Mouse (Mus musculus): ENCODE data around the gene Rnf26.
"Not testable (repeated sequence)": the region's sequence is repeated elsewhere in the genome, so short reads cannot be mapped to it uniquely, and the experiment has no call there.

The Rnf26 gene

GRCm38 (mm10) chr9:44125026-44125425 lies 11.7 kb upstream of the Rnf26 start:
- DNase-seq (ENCODE audit: low read depth), result no peak

DNA sequence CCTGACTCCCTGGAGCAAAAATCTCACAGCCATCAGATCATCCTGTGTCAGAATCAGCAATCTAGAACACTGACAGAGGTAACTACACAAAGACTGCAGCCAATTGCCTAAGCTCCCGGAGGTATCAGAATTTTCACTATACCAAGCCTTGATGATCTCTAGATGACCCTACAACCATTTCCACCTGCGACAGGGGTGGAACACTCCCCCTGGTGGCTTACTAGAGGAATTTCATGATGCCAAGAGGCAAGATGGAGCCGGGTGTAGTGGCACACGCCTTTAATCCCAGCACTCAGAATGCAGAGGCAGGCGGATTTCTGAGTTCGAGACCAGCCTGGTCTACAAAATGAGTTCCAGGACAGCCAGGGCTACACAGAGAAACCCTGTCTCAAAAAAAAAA lies 11.0 kb upstream of the Rnf26 start:
- no peak for DNase-seq (ENCODE audit: low read depth)

DNA sequence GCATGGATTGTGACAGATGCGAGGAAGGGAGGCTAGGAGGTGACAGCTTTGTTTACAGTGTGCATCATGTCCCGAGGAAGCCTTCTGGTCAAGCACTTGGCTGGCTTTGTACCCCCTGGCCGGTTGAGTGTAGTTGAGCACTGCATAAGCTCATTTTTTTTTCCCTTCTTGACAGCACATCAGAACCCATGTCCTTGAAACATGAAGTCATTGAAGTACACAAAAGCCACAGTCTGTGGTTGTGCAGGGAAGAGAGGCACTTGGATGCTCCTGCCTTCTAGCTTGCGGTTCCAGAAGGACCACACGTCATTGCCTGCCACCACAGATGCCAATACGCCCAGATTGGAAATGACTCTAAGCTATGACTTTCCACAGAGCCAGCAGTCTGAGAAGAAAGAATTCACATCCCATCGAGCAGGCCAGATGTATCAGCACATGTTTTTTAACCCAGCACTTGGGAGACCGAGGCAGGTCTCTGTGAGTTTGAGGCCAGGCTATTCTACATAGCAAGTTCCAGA lies 6.7 kb upstream of the Rnf26 start:
- DNase-seq (ENCODE audit: low read depth), result no peak

GRCm38 (mm10) chr9:44119011-44119410 lies 5.7 kb upstream of the Rnf26 start:
- DNase-seq (ENCODE audit: low read depth), result peak; percentile 34

GRCm38 (mm10) chr9:44116182-44116581 lies 2.9 kb upstream of the Rnf26 start:
- no peak for DNase-seq (ENCODE audit: low read depth)

DNA sequence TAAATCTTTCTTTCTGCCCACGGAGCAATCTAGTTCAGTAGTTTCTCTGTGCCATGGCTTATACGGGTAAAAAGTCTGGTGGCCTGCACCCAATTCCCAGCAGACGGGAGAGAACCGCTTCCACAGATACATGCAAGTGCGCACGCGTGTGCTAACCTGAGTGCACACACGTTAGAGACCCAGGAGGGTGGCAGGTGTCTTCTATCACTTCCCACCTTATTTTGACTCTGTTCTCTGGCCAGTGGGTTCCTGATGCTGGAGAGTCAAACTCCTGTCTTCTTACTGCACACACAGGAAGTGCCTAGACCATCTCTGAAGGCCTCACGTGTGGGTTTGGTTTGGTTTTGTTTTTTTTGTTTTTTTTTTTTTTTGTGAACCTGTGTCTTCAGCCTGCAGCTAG lies 2.3 kb upstream of the Rnf26 start:
- no peak for DNase-seq (ENCODE audit: low read depth)

- no peak for DNase-seq (ENCODE audit: low read depth)
These were observed 1.1 kb upstream of the Rnf26 start for GRCm38 (mm10) chr9:44114453-44114852.

GRCm38 (mm10) chr9:44111909-44112308 lies 1.4 kb downstream of the Rnf26 start:
- not testable (repeated sequence) for DNase-seq (ENCODE audit: low read depth)

GRCm38 (mm10) chr9:44109360-44110095 lies 3.8 kb downstream of the Rnf26 start:
- peak; percentile 76 for DNase-seq (ENCODE audit: low read depth)

- no peak for DNase-seq (ENCODE audit: low read depth)
These were observed 4.9 kb downstream of the Rnf26 start for GRCm38 (mm10) chr9:44108269-44109055.

DNA sequence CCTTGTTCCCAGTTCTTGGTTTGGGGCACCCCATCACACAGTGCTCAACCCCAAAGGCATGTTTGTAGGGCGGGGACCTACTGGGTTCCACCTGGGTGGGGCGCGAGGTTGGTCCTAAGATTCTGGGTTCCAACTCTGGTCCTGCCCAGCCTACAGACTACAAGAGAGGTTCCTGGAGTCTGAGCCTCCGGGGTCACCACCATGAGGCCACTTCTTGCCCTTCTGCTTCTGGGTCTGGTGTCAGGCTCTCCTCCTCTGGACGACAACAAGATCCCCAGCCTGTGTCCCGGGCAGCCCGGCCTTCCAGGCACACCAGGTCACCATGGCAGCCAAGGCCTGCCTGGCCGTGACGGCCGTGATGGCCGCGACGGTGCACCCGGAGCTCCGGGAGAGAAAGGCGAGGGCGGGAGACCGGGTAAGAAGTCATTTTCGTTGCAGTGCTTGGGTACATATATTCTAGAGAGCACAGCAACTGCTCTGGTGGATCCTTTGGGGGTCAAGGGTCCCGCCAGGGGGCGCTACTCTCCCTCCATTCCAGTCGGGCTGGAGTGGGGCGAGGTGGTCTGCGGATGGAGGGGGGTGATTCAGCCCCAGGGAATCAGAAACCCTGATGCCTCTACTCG lies 5.6 kb downstream of the Rnf26 start:
- no peak for DNase-seq (ENCODE audit: low read depth)

DNA sequence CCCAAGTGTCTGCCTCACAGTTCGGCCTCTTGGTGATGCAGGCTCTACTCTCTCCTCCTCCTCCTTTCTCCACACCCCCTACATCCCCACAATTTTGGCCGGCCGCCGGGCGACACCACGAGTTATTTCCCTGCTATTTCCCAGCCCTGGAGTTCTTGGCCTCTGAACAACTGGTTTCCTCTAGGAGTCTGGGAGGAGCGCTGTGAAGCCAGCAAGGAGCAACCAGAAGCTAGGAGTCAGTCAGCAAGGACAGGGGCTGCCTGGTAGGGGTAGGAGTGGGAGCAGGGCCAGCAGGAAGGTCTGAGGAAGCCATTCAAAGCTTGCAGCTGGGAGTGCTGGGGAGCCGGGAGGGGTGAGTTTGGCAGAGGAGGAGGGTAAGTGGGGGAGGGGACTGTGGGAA lies 6.2 kb downstream of the Rnf26 start, which contains the start of gene C1qtnf5:
C1qtnf5 (plus strand) TSS at position 136 of the 400 bp plus-strand sequence.
- no peak for DNase-seq (ENCODE audit: low read depth)

- DNase-seq (ENCODE audit: low read depth), result no peak
These were observed 6.7 kb downstream of the Rnf26 start for GRCm38 (mm10) chr9:44106596-44106995.

GRCm38 (mm10) chr9:44106182-44106581 lies 7.1 kb downstream of the Rnf26 start:
- DNase-seq (ENCODE audit: low read depth), result no peak

- DNase-seq (ENCODE audit: low read depth), result no peak
These were observed 7.5 kb downstream of the Rnf26 start for GRCm38 (mm10) chr9:44105781-44106180.

GRCm38 (mm10) chr9:44104881-44105280 lies 8.4 kb downstream of the Rnf26 start:
- no peak for DNase-seq (ENCODE audit: low read depth)

- no peak for DNase-seq (ENCODE audit: low read depth)
These were observed 11.8 kb downstream of the Rnf26 start, which contains the start of gene Mfrp for GRCm38 (mm10) chr9:44101490-44101889. TSS of gene Mfrp (plus strand) at chr9:44101729.

- no peak for DNase-seq (ENCODE audit: low read depth)
These were observed 16.8 kb downstream of the Rnf26 start for GRCm38 (mm10) chr9:44096536-44096935.

- no peak for DNase-seq (ENCODE audit: low read depth)
These were observed 17.5 kb downstream of the Rnf26 start for GRCm38 (mm10) chr9:44095781-44096180.

DNA sequence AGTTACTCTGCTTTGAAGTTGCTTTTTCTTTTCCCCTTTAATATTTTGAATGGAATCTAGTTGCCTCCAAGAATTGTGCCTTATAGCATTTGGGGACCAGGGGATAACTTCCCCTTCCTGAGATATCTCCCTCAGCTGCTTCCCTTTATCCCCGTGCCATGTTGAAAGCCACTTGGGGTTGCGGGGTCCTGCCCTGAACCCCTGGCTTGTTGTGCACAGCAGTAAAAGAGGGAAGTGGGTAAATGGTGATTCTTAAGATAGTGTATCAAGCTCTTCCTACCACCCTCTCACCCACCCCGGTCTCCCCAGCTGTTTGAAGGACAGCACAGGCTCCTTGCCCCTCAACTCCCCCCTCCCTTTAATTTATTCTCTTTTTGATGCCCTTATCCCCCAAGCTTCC lies 18.6 kb downstream of the Rnf26 start:
- no peak for DNase-seq (ENCODE audit: low read depth)

DNA sequence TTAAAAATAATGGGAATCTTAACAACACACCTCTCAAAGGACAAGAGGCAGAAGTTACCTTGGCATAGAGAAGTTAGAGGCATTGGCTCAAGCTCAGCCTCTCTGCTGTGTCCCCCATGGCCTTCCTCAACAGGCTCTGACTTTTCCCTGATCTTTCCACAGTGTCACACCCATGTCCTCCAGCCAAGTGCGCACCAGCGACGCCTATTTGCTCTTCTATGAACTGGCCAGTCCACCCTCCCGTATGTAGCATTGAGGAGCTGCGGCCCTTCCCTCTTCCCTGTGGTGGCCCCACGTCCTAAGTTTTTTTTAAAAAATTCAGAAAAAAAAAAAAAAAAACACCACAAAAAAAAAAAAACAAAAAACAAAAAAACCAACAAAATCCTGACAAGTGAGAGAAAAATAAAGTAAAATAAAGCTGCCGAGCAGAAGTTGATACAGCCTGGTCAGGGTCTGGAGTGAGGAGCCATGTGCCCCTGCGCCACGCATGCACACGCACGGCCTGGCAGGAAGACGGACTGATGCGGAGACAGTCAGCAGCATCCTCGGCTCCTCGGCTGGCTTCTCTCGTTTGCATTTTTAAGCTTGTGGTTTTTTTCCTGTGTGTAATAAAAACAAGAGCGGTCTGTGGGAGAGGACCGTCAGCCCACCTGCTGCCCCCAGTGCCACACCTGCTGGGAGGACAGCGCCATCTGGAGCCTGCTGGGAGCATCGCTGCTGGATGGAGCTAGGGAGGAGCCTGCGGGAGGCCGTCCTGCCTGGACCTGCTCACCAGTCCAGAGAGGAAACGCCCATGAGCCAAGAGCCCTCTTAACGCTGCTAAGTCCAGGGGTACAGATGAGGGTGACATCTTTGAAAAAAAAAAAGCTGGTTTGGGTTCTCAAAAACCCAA lies 19.5 kb downstream of the Rnf26 start:
- DNase-seq (ENCODE audit: low read depth), result peak; percentile 36
